8 mouse cellular contexts compared by ENCODE assay signal in the genomic region with DNA sequence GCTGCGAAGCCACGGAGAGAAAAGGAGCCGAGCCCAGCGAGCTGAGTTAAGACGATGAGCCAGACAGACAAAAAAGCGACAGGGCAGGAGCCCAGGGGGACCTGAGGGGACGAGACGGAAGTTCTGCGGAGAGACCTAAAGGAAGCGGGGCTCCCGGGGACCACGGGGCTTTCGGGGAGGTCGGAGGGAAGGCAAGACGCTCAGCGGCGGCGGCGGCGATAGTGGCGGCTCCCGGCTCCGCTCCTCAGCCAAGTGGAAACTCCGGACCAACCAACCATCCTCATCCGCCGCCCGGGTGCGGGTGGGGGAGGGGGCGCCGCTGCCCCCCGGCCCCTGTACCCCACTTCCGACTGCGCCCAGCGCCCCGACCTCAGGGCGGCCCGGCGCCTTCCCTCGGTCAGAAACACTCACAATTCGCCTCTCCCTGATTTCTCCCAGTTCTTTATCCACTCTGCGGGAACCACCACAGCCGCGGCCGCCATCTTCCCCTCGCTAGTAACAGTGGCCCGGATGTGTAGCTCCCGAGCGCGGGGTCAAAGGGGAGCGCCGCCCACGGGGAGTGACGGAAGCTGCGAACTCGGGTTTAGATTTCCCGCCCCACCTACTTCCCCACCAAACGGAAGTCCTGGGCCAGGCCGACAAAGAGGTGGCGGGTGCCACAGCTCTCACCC. TPM values are rescaled to one million over a fixed set of nuclear protein-coding genes. Genes with fewer than 3 reads are reported as not detected.
DNase-seq lines count a peak whose midpoint lies in the region; ATAC-seq lines count a peak whose summit lies in the region.

No protein-coding gene starts in this region.

- WGBS in embryonic facial prominence, embryonic 14.5 days: 18% methylated on average over 29 of the region's 59 CpGs
- WGBS in kidney, embryonic 14.5 days: 24% methylated on average over 38 of the region's 59 CpGs
- 14% methylated on average over 58 of the region's 59 CpGs for WGBS in limb, embryonic 15.5 days

- peak overlapping the region; percentile 61 for H3K4me2 ChIP-seq in embryonic facial prominence, embryonic 14.5 days (ENCODE audit: low read depth, low read length)
- H3K4me2 ChIP-seq in kidney, embryonic 14.5 days (replicated peaks; ENCODE audit: low read depth, low read length): peak overlapping the region; percentile 48
- H3K4me2 ChIP-seq in limb, embryonic 15.5 days: peak overlapping the region; percentile 45

- ATAC-seq in embryonic facial prominence, embryonic 14.5 days (ENCODE audit: low read depth): peak; percentile 97
- peak; percentile 96 for ATAC-seq in kidney, embryonic 14.5 days (ENCODE audit: low FRiP score, low TSS enrichment)
- ATAC-seq in limb, embryonic 15.5 days (ENCODE audit: insufficient number of reproducible peaks, low FRiP score, low TSS enrichment, low read depth): peak; percentile 87

- peak; percentile 87 for DNase-seq in 3T3-L1 (ENCODE audit: low read depth, low spot score)
- DNase-seq in adrenal gland, postnatal 4 days (ENCODE audit: low spot score in 2 of 2): peak; percentile 54 to 60
- DNase-seq in embryonic facial prominence, embryonic 14.5 days (ENCODE audit: low spot score): peak; percentile 93
- peak; percentile 88 to 92 for DNase-seq in heart, adult 9 months (ENCODE audit: low spot score in 2 of 2)
- DNase-seq in monocyte, adult 2 months (ENCODE audit: low read depth in 1 of 2, low spot score in 2 of 2): peak; percentile 61 to 81
- peak; percentile 89 to 90 for DNase-seq in spleen, postnatal 36 days (ENCODE audit: low spot score in 2 of 2)

- H3K9ac ChIP-seq in embryonic facial prominence, embryonic 14.5 days (ENCODE audit: low read depth, low read length): peak overlapping the region; percentile 73
- H3K9ac ChIP-seq in kidney, embryonic 14.5 days (ENCODE audit: low read depth, low read length): peak overlapping the region; percentile 76
- peak overlapping the region; percentile 48 for H3K9ac ChIP-seq in limb, embryonic 15.5 days

- no peaks in the 10 kb centered on the region for H3K9me3 ChIP-seq in embryonic facial prominence, embryonic 14.5 days (ENCODE audit: control insufficient read depth, low read length)
- H3K9me3 ChIP-seq in kidney, embryonic 14.5 days (ENCODE audit: control insufficient read depth, low read length): no peaks in the 10 kb centered on the region
- H3K9me3 ChIP-seq in limb, embryonic 15.5 days: no peaks in the 10 kb centered on the region

- no peaks in the 10 kb centered on the region for H3K27me3 ChIP-seq in embryonic facial prominence, embryonic 14.5 days (replicated peaks; ENCODE audit: control insufficient read depth, insufficient read depth, low read length)
- H3K27me3 ChIP-seq in kidney, embryonic 14.5 days (ENCODE audit: control insufficient read depth, insufficient read depth, low read length): no peaks in the 10 kb centered on the region
- no peaks in the 10 kb centered on the region for H3K27me3 ChIP-seq in limb, embryonic 15.5 days

- H3K4me1 ChIP-seq in embryonic facial prominence, embryonic 14.5 days (ENCODE audit: control insufficient read depth, insufficient read depth, low read length): no peaks in the 10 kb centered on the region
- H3K4me1 ChIP-seq in kidney, embryonic 14.5 days (ENCODE audit: control insufficient read depth, insufficient read depth, low read length): no peaks in the 10 kb centered on the region
- no peaks in the 10 kb centered on the region; the same call in 1 of the 2 replicates for H3K4me1 ChIP-seq in limb, embryonic 15.5 days

- no peaks in the 10 kb centered on the region for H3K36me3 ChIP-seq in embryonic facial prominence, embryonic 14.5 days (ENCODE audit: control insufficient read depth, insufficient read depth, low read length)
- H3K36me3 ChIP-seq in kidney, embryonic 14.5 days (ENCODE audit: control insufficient read depth, insufficient read depth, low read length): no peaks in the 10 kb centered on the region
- no peaks in the 10 kb centered on the region for H3K36me3 ChIP-seq in limb, embryonic 15.5 days

- peak overlapping the region; percentile 60 for H3K4me3 ChIP-seq in embryonic facial prominence, embryonic 14.5 days (ENCODE audit: low read depth, low read length)
- H3K4me3 ChIP-seq in kidney, embryonic 14.5 days (ENCODE audit: low read length): peak overlapping the region; percentile 66
- H3K4me3 ChIP-seq in limb, embryonic 15.5 days: peak overlapping the region; percentile 60

- H3K27ac ChIP-seq in embryonic facial prominence, embryonic 14.5 days (replicated peaks; ENCODE audit: low read depth, low read length): peak overlapping the region; percentile 89
- peak overlapping the region; percentile 90 for H3K27ac ChIP-seq in kidney, embryonic 14.5 days (ENCODE audit: low read depth, low read length)
- H3K27ac ChIP-seq in limb, embryonic 15.5 days: peak overlapping the region; percentile 92

RNA-seq across cellular contexts. Expression of a gene that starts 8.9 kb away (rescaled TPM):
- 10 to 100 TPM; 72.6 to 96.1 TPM for total RNA-seq in adrenal gland, postnatal 4 days (2021)
- polyA plus RNA-seq in embryonic facial prominence, embryonic 14.5 days (2014; fragmentation: Nextera tagmentation; extraction: Ambion mirVana): 78.3 and 85.3 TPM in 2 replicates
- 84.1 and 110 TPM in 2 replicates for polyA plus RNA-seq in kidney, embryonic 14.5 days (2014; fragmentation: Nextera tagmentation; extraction: Ambion mirVana)
- polyA plus RNA-seq in limb, embryonic 15.5 days (2015; fragmentation: Nextera tagmentation; extraction: Ambion mirVana): 73.8 and 76.8 TPM in 2 replicates

Comparison
In these comparisons a context has a peak if more than half of its experiments do, and no peak if none do; other contexts are left out.
1. Peak in every context shown above with its lines: DNase-seq, ATAC-seq, H3K4me3 ChIP-seq and H3K27ac ChIP-seq.